Mouse (Mus musculus): ENCODE results near the gene Fzr1. TPM values are rescaled to one million over a fixed set of nuclear protein-coding genes. Genes with fewer than 3 reads are reported as not detected.

Fzr1 gene
- polyA plus RNA-seq, 1 experiment from 2014 or later: 140 TPM

GRCm38 (mm10) chr10:81367207-81367495 is 11.2 kb downstream of the Fzr1 start:
- H3K36me3 ChIP-seq: peaks cover 64% of the 10 kb centered on the region
- WGBS: 88% methylated on average over 6 of the region's 6 CpGs
- peaks cover 22% of the 10 kb centered on the region for H3K4me1 ChIP-seq

GRCm38 (mm10) chr10:81366477-81367206 is 11.7 kb downstream of the Fzr1 start:
- Histone ChIP-seq H3K9ac (no peak overlapping the region), H3K4me1 (peaks cover 22% of the 10 kb centered on the region), H3K36me3 (peaks cover 60% of the 10 kb centered on the region), H3K27ac (no peak overlapping the region), H3K9me3 (no peaks in the 10 kb centered on the region), H3K4me2 (replicated peaks) (no peak overlapping the region), H3K4me3 (no peak overlapping the region), H3K27me3 (peaks cover 35% of the 10 kb centered on the region)
- 79% methylated on average over 6 of the region's 6 CpGs for WGBS
- no peak for ATAC-seq (ENCODE audit: insufficient number of reproducible peaks, insufficient read depth, low FRiP score, low TSS enrichment)

More at GRCm38 (mm10) chr10:81367207-81367495, 11.2 kb downstream of the Fzr1 start:
- Histone ChIP-seq H3K9ac (no peak overlapping the region), H3K9me3 (no peaks in the 10 kb centered on the region), H3K27me3 (peaks cover 35% of the 10 kb centered on the region), H3K4me2 (replicated peaks) (no peak overlapping the region), H3K4me3 (no peak overlapping the region), H3K27ac (no peak overlapping the region)
- ATAC-seq (ENCODE audit: insufficient number of reproducible peaks, insufficient read depth, low FRiP score, low TSS enrichment): no peak

GRCm38 (mm10) chr10:81365672-81366476 is 12.4 kb downstream of the Fzr1 start, which contains the start of gene 4930404N11Rik:
Gene 4930404N11Rik (minus strand): TSS chr10:81365816.
- H3K27ac ChIP-seq: no peak within 1 kb of the TSS
- H3K27me3 ChIP-seq: peaks cover 35% of the 10 kb centered on the region
- H3K9me3 ChIP-seq: no peaks in the 10 kb centered on the region
- WGBS: 27% methylated on average over 10 of the region's 12 CpGs
- ATAC-seq (ENCODE audit: insufficient number of reproducible peaks, insufficient read depth, low FRiP score, low TSS enrichment): no peak
- peak within 1 kb of the TSS; percentile 49 for H3K4me2 ChIP-seq (replicated peaks)
- peak within 1 kb of the TSS; percentile 25 for H3K4me3 ChIP-seq
- H3K9ac ChIP-seq: 0 out of 2 replicates have a peak within 1 kb of the TSS, but pooled peaks have one; percentile 49
- peaks cover 57% of the 10 kb centered on the region for H3K36me3 ChIP-seq
- peaks cover 26% of the 10 kb centered on the region for H3K4me1 ChIP-seq

GRCm38 (mm10) chr10:81365073-81365472 is 13.2 kb downstream of the Fzr1 start:
- no peaks in the 10 kb centered on the region for H3K9me3 ChIP-seq
- 41% methylated on average over 4 of the region's 4 CpGs for WGBS
- no peak for ATAC-seq (ENCODE audit: insufficient number of reproducible peaks, insufficient read depth, low FRiP score, low TSS enrichment)
- no peak overlapping the region for H3K27ac ChIP-seq
- no peak overlapping the region for H3K9ac ChIP-seq
- peak overlapping the region; percentile 49; the same call in 1 of the 2 replicates for H3K4me2 ChIP-seq (replicated peaks)
- peaks cover 50% of the 10 kb centered on the region for H3K36me3 ChIP-seq
- peaks cover 35% of the 10 kb centered on the region for H3K27me3 ChIP-seq
- H3K4me3 ChIP-seq: peak overlapping the region; percentile 25
- peaks cover 30% of the 10 kb centered on the region for H3K4me1 ChIP-seq

GRCm38 (mm10) chr10:81364666-81365065 is 13.7 kb downstream of the Fzr1 start:
- H3K27me3 ChIP-seq: peaks cover 35% of the 10 kb centered on the region
- 12% methylated on average over 28 of the region's 28 CpGs for WGBS
- H3K4me3 ChIP-seq: peak overlapping the region; percentile 25
- peaks cover 46% of the 10 kb centered on the region for H3K36me3 ChIP-seq
- peak overlapping the region; percentile 49; the same call in 1 of the 2 replicates for H3K9ac ChIP-seq
- no peak for ATAC-seq (ENCODE audit: insufficient number of reproducible peaks, insufficient read depth, low FRiP score, low TSS enrichment)
- peaks cover 33% of the 10 kb centered on the region for H3K4me1 ChIP-seq
- H3K27ac ChIP-seq: no peak overlapping the region
- H3K4me2 ChIP-seq (replicated peaks): peak overlapping the region; percentile 49
- H3K9me3 ChIP-seq: no peaks in the 10 kb centered on the region

- peaks cover 37% of the 10 kb centered on the region for H3K36me3 ChIP-seq
- no peak overlapping the region for H3K27ac ChIP-seq
- ATAC-seq (ENCODE audit: insufficient number of reproducible peaks, insufficient read depth, low FRiP score, low TSS enrichment): no peak
- H3K4me2 ChIP-seq (replicated peaks): peak overlapping the region; percentile 49
- H3K9me3 ChIP-seq: no peaks in the 10 kb centered on the region
- peaks cover 35% of the 10 kb centered on the region for H3K27me3 ChIP-seq
- whole genome bisulfite sequencing: 10% methylated on average over 51 of the region's 54 CpGs
- peak overlapping the region; percentile 25 for H3K4me3 ChIP-seq
- peaks cover 36% of the 10 kb centered on the region for H3K4me1 ChIP-seq
- H3K9ac ChIP-seq: peak overlapping the region; percentile 49
Observed at GRCm38 (mm10) chr10:81363436-81364346, 14.6 kb downstream of the Fzr1 start.

GRCm38 (mm10) chr10:81362336-81362949 is 15.9 kb downstream of the Fzr1 start:
- peaks cover 35% of the 10 kb centered on the region for H3K27me3 ChIP-seq
- no peak overlapping the region for H3K4me3 ChIP-seq
- no peak overlapping the region for H3K9ac ChIP-seq
- no peak overlapping the region for H3K4me2 ChIP-seq (replicated peaks)
- H3K36me3 ChIP-seq: peaks cover 24% of the 10 kb centered on the region
- ATAC-seq (ENCODE audit: insufficient number of reproducible peaks, insufficient read depth, low FRiP score, low TSS enrichment): no peak
- no peak overlapping the region for H3K27ac ChIP-seq
- H3K9me3 ChIP-seq: no peaks in the 10 kb centered on the region
- 74% methylated on average over 12 of the region's 12 CpGs for WGBS
- peaks cover 45% of the 10 kb centered on the region for H3K4me1 ChIP-seq

- Histone ChIP-seq H3K4me2 (replicated peaks) (no peak overlapping the region), H3K27ac (no peak overlapping the region), H3K27me3 (peaks cover 30% of the 10 kb centered on the region), H3K9me3 (no peaks in the 10 kb centered on the region), H3K36me3 (peaks cover 7% of the 10 kb centered on the region; the same call in 1 of the 2 replicates), H3K4me1 (peaks cover 45% of the 10 kb centered on the region), H3K9ac (no peak overlapping the region), H3K4me3 (no peak overlapping the region)
- ATAC-seq (ENCODE audit: insufficient number of reproducible peaks, insufficient read depth, low FRiP score, low TSS enrichment): no peak
- 65% methylated on average over 8 of the region's 8 CpGs for WGBS
Observed at GRCm38 (mm10) chr10:81360721-81361120, 17.6 kb downstream of the Fzr1 start.

- ATAC-seq (ENCODE audit: insufficient number of reproducible peaks, insufficient read depth, low FRiP score, low TSS enrichment): no peak
- peak overlapping the region; percentile 98 for H3K4me2 ChIP-seq (replicated peaks)
- H3K4me1 ChIP-seq: peaks cover 32% of the 10 kb centered on the region
- 63% methylated on average over 1 of the region's 1 CpGs for WGBS
- no peak overlapping the region for H3K9ac ChIP-seq
- H3K9me3 ChIP-seq: no peaks in the 10 kb centered on the region
- H3K4me3 ChIP-seq: no peak overlapping the region
- H3K36me3 ChIP-seq: peaks cover 6% of the 10 kb centered on the region; the same call in 1 of the 2 replicates
- H3K27me3 ChIP-seq: peaks cover 12% of the 10 kb centered on the region
- no peak overlapping the region for H3K27ac ChIP-seq
Observed at GRCm38 (mm10) chr10:81358841-81359240, 19.5 kb downstream of the Fzr1 start.

GRCm38 (mm10) chr10:81358209-81358608 is 20.1 kb downstream of the Fzr1 start:
- Histone ChIP-seq H3K4me3 (peak overlapping the region; percentile 74), H3K27ac (no peak overlapping the region), H3K9me3 (no peaks in the 10 kb centered on the region), H3K4me2 (replicated peaks) (peak overlapping the region; percentile 98), H3K4me1 (peaks cover 25% of the 10 kb centered on the region), H3K36me3 (peaks cover 6% of the 10 kb centered on the region; the same call in 1 of the 2 replicates), H3K9ac (peak overlapping the region; percentile 75), H3K27me3 (peaks cover 6% of the 10 kb centered on the region)
- 24% methylated on average over 4 of the region's 4 CpGs for WGBS
- no peak; the same call in 1 of the 2 replicates for ATAC-seq (ENCODE audit: insufficient number of reproducible peaks, insufficient read depth, low FRiP score, low TSS enrichment)

Measured in embryonic facial prominence, embryonic 12.5 days (tissue).